Mouse (Mus musculus): ENCODE data around the gene Vmn2r12.
"Not testable (repeated sequence)": the region's sequence is repeated elsewhere in the genome, so short reads cannot be mapped to it uniquely, and the experiment has no call there.

Vmn2r12 gene

GRCm38 (mm10) chr5:109097850-109098249 lies at the start of gene Vmn2r12:
TSS of gene Vmn2r12 (minus strand) at chr5:109097950.
- DNase-seq = not testable (repeated sequence)

GRCm38 (mm10) chr5:109139546-109139945 lies 41.8 kb upstream of the Vmn2r12 start:
- DNase-seq = no peak

GRCm38 (mm10) chr5:109136731-109137130 lies 39.0 kb upstream of the Vmn2r12 start:
- no peak for DNase-seq

- DNase-seq = not testable (repeated sequence)
Measured at GRCm38 (mm10) chr5:109096482-109096881, 1.3 kb downstream of the Vmn2r12 start.

- not testable (repeated sequence) for DNase-seq
Measured at GRCm38 (mm10) chr5:109072016-109072415, 25.7 kb downstream of the Vmn2r12 start.

- not testable (repeated sequence) for DNase-seq
Measured at GRCm38 (mm10) chr5:109059469-109059868, 38.3 kb downstream of the Vmn2r12 start, which contains the start of gene Vmn2r11. TSS of gene Vmn2r11 (minus strand) at chr5:109059569.

- DNase-seq = no peak
Measured at GRCm38 (mm10) chr5:109055286-109055685, 42.5 kb downstream of the Vmn2r12 start.

All from thymus, postnatal 14 days (tissue).